Mouse (Mus musculus): ENCODE results near the gene Scyl1. TPM values are rescaled to one million over a fixed set of nuclear protein-coding genes. Genes with fewer than 3 reads are reported as not detected.
"Not testable (repeated sequence)": the region's sequence is repeated elsewhere in the genome, so short reads cannot be mapped to it uniquely, and the experiment has no call there.

Gene Scyl1
- 158 and 170 TPM in 2 replicates for polyA plus RNA-seq (2012; rRNA removed)

GRCm38 (mm10) chr19:5770925-5771860, at the start of gene Scyl1:
TSS of gene Scyl1 (minus strand) at chr19:5771419.
- Histone ChIP-seq H3K4me1 (ENCODE audit: control insufficient read depth, insufficient read depth, low read length) (peaks cover 20% of the 10 kb centered on the region), H3K4me3 (replicated peaks; ENCODE audit: insufficient read depth, low read depth, low read length) (peak within 1 kb of the TSS; percentile 96), H3K27ac (ENCODE audit: insufficient read depth, low read length) (peak within 1 kb of the TSS; percentile 84), H3K27me3 (ENCODE audit: control insufficient read depth, insufficient read depth, low read length) (no peaks in the 10 kb centered on the region)
- DNase-seq, result peak; percentile 94 to 98
- TF ChIP-seq POLR2A (IDR thresholded peaks at IDR 0.05; ENCODE audit: borderline replicate concordance, insufficient read depth, low read length), result peak; percentile 65; the same call in 1 of the 2 replicates
- no peak for TF ChIP-seq CTCF (IDR thresholded peaks at IDR 0.05; ENCODE audit: borderline replicate concordance, insufficient read depth, low read depth, low read length)
- under 1% methylated on average over 64 of the region's 64 CpGs for WGBS

- TF ChIP-seq CTCF (IDR thresholded peaks at IDR 0.05; ENCODE audit: borderline replicate concordance, insufficient read depth, low read depth, low read length) (peak; percentile 20; the same call in 1 of the 2 replicates), POLR2A (IDR thresholded peaks at IDR 0.05; ENCODE audit: borderline replicate concordance, insufficient read depth, low read length) (no peak)
- Histone ChIP-seq H3K27ac (ENCODE audit: insufficient read depth, low read length) (no peak overlapping the region), H3K4me3 (replicated peaks; ENCODE audit: insufficient read depth, low read depth, low read length) (no peak overlapping the region), H3K4me1 (ENCODE audit: control insufficient read depth, insufficient read depth, low read length) (peaks cover 36% of the 10 kb centered on the region), H3K27me3 (ENCODE audit: control insufficient read depth, insufficient read depth, low read length) (no peaks in the 10 kb centered on the region)
- peak in 1 of 2 experiments; percentile 45 for DNase-seq
- WGBS, result 61% methylated on average over 12 of the region's 12 CpGs
Observed at GRCm38 (mm10) chr19:5819549-5819948, 48.3 kb upstream of the Scyl1 start.

- H3K4me3 ChIP-seq (replicated peaks; ENCODE audit: insufficient read depth, low read depth, low read length), result no peak overlapping the region
- WGBS, result 64% methylated on average over 6 of the region's 6 CpGs
- H3K27ac ChIP-seq (ENCODE audit: insufficient read depth, low read length), result no peak overlapping the region
- no peak for TF ChIP-seq POLR2A (IDR thresholded peaks at IDR 0.05; ENCODE audit: borderline replicate concordance, insufficient read depth, low read length)
- TF ChIP-seq CTCF (IDR thresholded peaks at IDR 0.05; ENCODE audit: borderline replicate concordance, insufficient read depth, low read depth, low read length), result no peak
- peaks cover 28% of the 10 kb centered on the region for H3K4me1 ChIP-seq (ENCODE audit: control insufficient read depth, insufficient read depth, low read length)
- no peak for DNase-seq
- no peaks in the 10 kb centered on the region for H3K27me3 ChIP-seq (ENCODE audit: control insufficient read depth, insufficient read depth, low read length)
Observed at GRCm38 (mm10) chr19:5818590-5818977, 47.4 kb upstream of the Scyl1 start.

- H3K4me3 ChIP-seq (replicated peaks; ENCODE audit: insufficient read depth, low read depth, low read length), result peak overlapping the region; percentile 38
- TF ChIP-seq POLR2A (IDR thresholded peaks at IDR 0.05; ENCODE audit: borderline replicate concordance, insufficient read depth, low read length) (peak; percentile 74; the same call in 1 of the 2 replicates), CTCF (IDR thresholded peaks at IDR 0.05; ENCODE audit: borderline replicate concordance, insufficient read depth, low read depth, low read length) (peak; percentile 82)
- WGBS, result 14% methylated on average over 21 of the region's 21 CpGs
Observed at GRCm38 (mm10) chr19:5817703-5818589, 46.7 kb upstream of the Scyl1 start.

GRCm38 (mm10) chr19:5815928-5816327, 44.7 kb upstream of the Scyl1 start:
- no peak overlapping the region for H3K27ac ChIP-seq (ENCODE audit: insufficient read depth, low read length)
- 80% methylated on average over 4 of the region's 4 CpGs for WGBS
- no peak for TF ChIP-seq CTCF (IDR thresholded peaks at IDR 0.05; ENCODE audit: borderline replicate concordance, insufficient read depth, low read depth, low read length)
- TF ChIP-seq POLR2A (IDR thresholded peaks at IDR 0.05; ENCODE audit: borderline replicate concordance, insufficient read depth, low read length), result no peak
- no peaks in the 10 kb centered on the region for H3K27me3 ChIP-seq (ENCODE audit: control insufficient read depth, insufficient read depth, low read length)
- peaks cover 28% of the 10 kb centered on the region for H3K4me1 ChIP-seq (ENCODE audit: control insufficient read depth, insufficient read depth, low read length)
- DNase-seq, result no peak
- H3K4me3 ChIP-seq (replicated peaks; ENCODE audit: insufficient read depth, low read depth, low read length), result no peak overlapping the region

More at GRCm38 (mm10) chr19:5817703-5818589, 46.7 kb upstream of the Scyl1 start:
- DNase-seq, result peak; percentile 91 to 92
- Histone ChIP-seq H3K4me1 (ENCODE audit: control insufficient read depth, insufficient read depth, low read length) (peaks cover 24% of the 10 kb centered on the region), H3K27ac (ENCODE audit: insufficient read depth, low read length) (peak overlapping the region; percentile 89), H3K27me3 (ENCODE audit: control insufficient read depth, insufficient read depth, low read length) (no peaks in the 10 kb centered on the region)

- Histone ChIP-seq H3K4me1 (ENCODE audit: control insufficient read depth, insufficient read depth, low read length) (peaks cover 33% of the 10 kb centered on the region), H3K27ac (ENCODE audit: insufficient read depth, low read length) (no peak overlapping the region), H3K27me3 (ENCODE audit: control insufficient read depth, insufficient read depth, low read length) (no peaks in the 10 kb centered on the region), H3K4me3 (replicated peaks; ENCODE audit: insufficient read depth, low read depth, low read length) (no peak overlapping the region)
- TF ChIP-seq CTCF (IDR thresholded peaks at IDR 0.05; ENCODE audit: borderline replicate concordance, insufficient read depth, low read depth, low read length) (no peak), POLR2A (IDR thresholded peaks at IDR 0.05; ENCODE audit: borderline replicate concordance, insufficient read depth, low read length) (no peak)
- WGBS, result 82% methylated on average over 7 of the region's 7 CpGs
- DNase-seq, result no peak
Observed at GRCm38 (mm10) chr19:5815010-5815409, 43.8 kb upstream of the Scyl1 start.

GRCm38 (mm10) chr19:5814048-5814447, 42.8 kb upstream of the Scyl1 start:
- H3K27ac ChIP-seq (ENCODE audit: insufficient read depth, low read length); H3K27me3 ChIP-seq (ENCODE audit: control insufficient read depth, insufficient read depth, low read length); DNase-seq; H3K4me3 ChIP-seq (replicated peaks; ENCODE audit: insufficient read depth, low read depth, low read length): not testable (repeated sequence)
- 12% methylated on average over 1 of the region's 1 CpGs for WGBS
- peaks cover 37% of the 10 kb centered on the region for H3K4me1 ChIP-seq (ENCODE audit: control insufficient read depth, insufficient read depth, low read length)
